ENCODE assay signal across 16 mouse cellular contexts in genomic region chr10:59923493-59923892, GRCm38 (mm10). TPM values are rescaled to one million over a fixed set of nuclear protein-coding genes. Genes with fewer than 3 reads are reported as not detected.
DNase-seq lines count a peak whose midpoint lies in the region.
"Had no signal": no experiment of that assay in that cellular context is flagged by ENCODE, and none has a peak within 500 bp of the region (broad histone marks: within the 10 kb centered on the region; RNA-seq: fewer than 3 reads in every experiment).

No protein-coding gene starts in this region.

- H3K4me1 ChIP-seq in limb, embryonic 10.5 days, result peaks cover 55% of the 10 kb centered on the region

- peak overlapping the region; percentile 93; the same call in 1 of the 2 replicates for H3K27ac ChIP-seq in limb, embryonic 10.5 days
- H3K27ac ChIP-seq: embryonic facial prominence, embryonic 15.5 days; forebrain, embryonic 13.5 days had no signal

- 80% methylated on average over 2 of the region's 2 CpGs for WGBS in limb, embryonic 10.5 days

- DNase-seq in 3T3-L1 (ENCODE audit: low read depth, low spot score) (peak; percentile 58), NIH3T3 (ENCODE audit: low read depth) (peak; percentile 74)
- DNase-seq in limb, embryonic 10.5 days (ENCODE audit: low spot score), result no peak
- DNase-seq in lung, postnatal 36 days, result no peak
- DNase-seq in cerebellum, postnatal 36 days, result no peak
- DNase-seq: adrenal gland, adult 2 months; adrenal gland, postnatal 10 days; adrenal gland, postnatal 25 days; cerebellum, adult 11-12 months; cerebellum, adult 2 months; cerebellum, adult 9-10 months; cerebellum, postnatal 25 days; embryo, embryonic 11 days had no signal

- no peaks in the 10 kb centered on the region for H3K27me3 ChIP-seq in limb, embryonic 10.5 days (ENCODE audit: low read depth, poor library complexity, severe bottlenecking)
- H3K27me3 ChIP-seq: embryonic facial prominence, embryonic 13.5 days; embryonic facial prominence, embryonic 15.5 days; forebrain, embryonic 13.5 days had no signal

- H3K4me3 ChIP-seq in limb, embryonic 10.5 days, result no peak overlapping the region
- H3K4me3 ChIP-seq: embryonic facial prominence, embryonic 13.5 days; embryonic facial prominence, embryonic 15.5 days; forebrain, embryonic 13.5 days had no signal

- no peaks in the 10 kb centered on the region for H3K36me3 ChIP-seq in limb, embryonic 10.5 days
- H3K36me3 ChIP-seq: embryonic facial prominence, embryonic 13.5 days; embryonic facial prominence, embryonic 15.5 days had no signal

- H3K9me3 ChIP-seq in limb, embryonic 10.5 days (replicated peaks), result no peaks in the 10 kb centered on the region
- H3K9me3 ChIP-seq: embryonic facial prominence, embryonic 13.5 days; embryonic facial prominence, embryonic 15.5 days; forebrain, embryonic 13.5 days had no signal

RNA-seq across cellular contexts. Expression of gene Ddit4, which starts 28.1 kb away (rescaled TPM):
- 30.3 and 58.7 TPM in 2 replicates for polyA plus RNA-seq in limb, embryonic 10.5 days (2016; fragmentation: Nextera tagmentation; extraction: Ambion mirVana)

RNA-seq across cellular contexts. Expression of gene Dnajb12, which starts 44.1 kb away (rescaled TPM):
- 25.8 and 28.2 TPM in 2 replicates for polyA plus RNA-seq in limb, embryonic 10.5 days (2016; fragmentation: Nextera tagmentation; extraction: Ambion mirVana)

Comparison
In these comparisons a context has a peak if more than half of its experiments do, and no peak if none do; other contexts are left out.
1. DNase-seq: peak in 3T3-L1 (single experiment) and NIH3T3 (single experiment); none in limb, embryonic 10.5 days (single experiment), lung, postnatal 36 days (single experiment) and cerebellum, postnatal 36 days (0 of 2).